Mouse (Mus musculus) MN1 (cell line): ENCODE data around the gene Dnah12.
"Not testable (repeated sequence)": the region's sequence is repeated elsewhere in the genome, so short reads cannot be mapped to it uniquely, and the experiment has no call there.

Source experiments
- DNase-seq: peaks from one replicate; pipeline ENCODE4 v3.0.0-alpha.2; 2016; ENCODE audit warnings: low spot score

Gene Dnah12

DNA sequence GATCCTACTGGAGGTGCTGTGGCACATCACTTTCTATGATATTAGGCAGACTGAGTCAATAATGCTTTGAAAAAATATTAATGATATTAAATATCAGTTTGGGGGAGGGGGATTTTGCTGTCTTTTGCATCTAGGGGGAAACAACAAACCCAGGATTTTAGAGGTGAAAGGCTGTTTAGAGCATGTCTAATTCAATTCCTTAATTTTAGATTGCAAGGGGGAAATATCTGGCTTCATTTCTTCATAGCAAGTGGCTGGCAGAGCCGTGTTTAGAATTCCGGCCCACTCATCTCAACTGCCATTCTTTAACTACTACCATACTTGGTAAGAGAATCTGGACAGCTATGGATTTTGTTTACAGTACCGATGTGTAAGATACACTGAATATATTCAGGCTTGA lies at the start of gene Dnah12:
Gene Dnah12, plus strand, starts transcription at position 301 of the 400 bp plus-strand sequence.
- DNase-seq, result no peak

DNA sequence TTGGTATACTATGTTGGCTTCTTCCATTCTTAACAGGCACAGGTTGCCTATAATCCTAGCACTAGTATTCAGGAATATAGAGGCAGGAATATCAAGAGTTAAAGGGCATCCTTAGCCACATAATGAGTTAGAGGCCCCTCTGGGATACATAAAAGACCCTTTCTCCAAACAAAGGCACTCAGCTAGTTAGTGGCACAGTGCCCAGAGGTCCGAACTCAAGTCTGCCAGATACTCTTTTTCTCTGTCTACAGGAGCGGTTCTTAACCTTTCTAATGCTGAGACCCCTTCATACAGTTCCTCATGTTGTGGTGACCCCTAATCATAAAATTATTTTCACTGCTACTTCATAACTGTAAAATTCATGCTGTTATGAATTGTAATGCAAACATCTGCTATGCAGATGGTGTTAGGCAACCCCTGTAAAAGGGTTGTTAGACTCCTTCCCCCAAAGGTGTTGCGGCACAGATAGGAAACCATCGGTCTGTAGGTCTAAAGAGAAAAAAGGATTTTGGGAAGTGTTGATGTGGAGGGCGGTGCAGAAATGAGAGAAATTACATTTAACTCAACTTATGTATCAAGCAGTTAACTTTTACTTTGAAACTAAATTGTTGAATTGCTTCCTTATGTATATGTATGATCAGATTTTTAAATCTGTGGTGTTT lies 47.0 kb upstream of the Dnah12 start:
- DNase-seq, result no peak

DNA sequence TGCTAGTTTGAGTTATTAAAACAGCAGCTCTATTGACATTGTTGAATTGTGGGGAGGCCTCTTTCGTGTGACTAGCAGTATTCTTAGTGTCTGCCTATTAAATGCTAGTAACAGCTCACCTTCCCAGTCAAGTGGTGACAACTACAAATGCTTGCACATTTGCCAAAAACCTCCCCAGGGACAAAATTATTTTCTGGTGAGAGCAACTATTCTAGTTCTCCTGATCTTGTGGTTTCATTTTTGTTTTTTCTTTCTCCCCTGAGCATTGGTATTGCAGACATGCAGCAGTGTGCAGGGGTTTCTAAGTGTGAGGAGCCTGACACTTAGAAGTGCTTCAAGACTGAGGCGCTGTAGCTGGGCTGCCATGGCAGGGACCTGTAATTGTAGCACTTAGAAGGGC lies 45.3 kb upstream of the Dnah12 start:
- no peak for DNase-seq

DNA sequence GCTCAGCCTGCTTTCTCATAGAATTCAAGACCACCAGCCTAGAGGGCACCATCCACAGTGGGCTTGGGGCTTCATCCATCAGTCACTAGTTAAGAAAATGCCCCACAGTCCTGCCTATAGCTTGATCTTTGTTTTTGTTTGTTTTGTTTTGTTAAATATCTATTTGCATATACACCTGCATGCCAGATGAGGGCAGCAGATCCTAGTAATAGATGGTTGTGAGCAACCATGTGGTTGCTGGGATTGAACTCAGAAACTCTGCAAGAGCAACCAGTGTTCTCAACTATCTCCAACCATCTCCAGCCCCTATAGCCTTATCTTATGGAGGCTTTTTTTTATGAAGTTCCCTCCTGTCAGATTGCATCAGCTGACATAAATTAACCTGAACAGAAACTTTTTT lies 41.2 kb upstream of the Dnah12 start:
- peak; percentile 38 for DNase-seq

DNA sequence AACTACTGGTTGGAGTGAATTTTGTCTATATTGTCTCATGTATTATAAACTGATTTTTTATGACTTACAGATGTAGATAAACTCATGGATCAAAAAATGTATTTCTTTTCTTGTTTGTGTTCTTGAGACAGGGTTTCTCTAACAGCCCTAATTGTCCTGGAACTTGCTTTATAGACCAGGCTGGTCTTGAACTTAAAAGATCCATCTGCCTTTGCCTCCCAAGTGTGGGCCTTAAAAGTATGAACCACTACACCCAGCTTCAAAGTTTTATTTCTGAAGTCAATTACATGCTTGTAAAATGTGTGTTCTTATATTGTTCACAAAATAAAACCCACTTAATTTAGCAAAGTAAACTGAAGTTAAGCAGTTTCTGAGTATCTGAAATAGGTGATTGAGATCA lies 34.9 kb upstream of the Dnah12 start:
- DNase-seq, result no peak

DNA sequence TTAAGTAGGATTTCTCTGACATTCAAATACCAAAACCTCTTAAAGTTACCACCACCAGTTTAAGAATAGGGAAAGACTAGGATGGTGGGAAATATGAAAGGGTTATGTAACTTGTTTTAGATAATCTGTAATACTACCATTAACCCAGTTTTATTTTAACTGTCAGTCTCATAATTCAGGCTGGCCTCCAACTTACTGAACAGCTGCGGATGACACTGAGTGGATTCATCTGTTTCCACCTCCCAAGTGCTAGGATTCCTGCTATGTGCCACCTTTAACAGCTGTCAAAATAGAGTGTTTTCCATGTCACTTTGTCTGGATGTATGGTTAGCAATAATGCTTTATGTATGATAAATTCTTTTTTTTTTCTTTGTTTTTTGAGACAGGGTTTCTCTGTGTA lies 32.8 kb upstream of the Dnah12 start:
- no peak for DNase-seq

DNA sequence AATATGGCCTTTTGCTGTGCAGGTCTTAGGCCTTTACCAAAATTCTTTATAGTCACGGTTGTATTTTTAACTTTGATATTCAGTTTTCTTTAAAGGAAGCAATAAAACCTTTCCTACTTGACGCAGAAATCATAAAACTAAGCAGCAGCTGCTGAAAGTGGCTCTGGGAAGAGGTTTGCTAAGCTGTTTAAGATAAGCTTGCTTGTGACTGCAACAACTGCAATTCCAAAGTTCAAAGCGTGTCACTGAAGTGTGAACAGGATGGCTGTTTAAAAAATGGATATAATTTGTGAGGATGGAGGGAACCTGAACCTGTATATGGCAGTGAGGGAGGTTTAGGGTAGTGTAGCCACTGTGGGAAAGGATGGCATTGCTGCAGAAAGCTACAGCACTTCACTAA lies 31.1 kb upstream of the Dnah12 start:
- DNase-seq, result no peak

DNA sequence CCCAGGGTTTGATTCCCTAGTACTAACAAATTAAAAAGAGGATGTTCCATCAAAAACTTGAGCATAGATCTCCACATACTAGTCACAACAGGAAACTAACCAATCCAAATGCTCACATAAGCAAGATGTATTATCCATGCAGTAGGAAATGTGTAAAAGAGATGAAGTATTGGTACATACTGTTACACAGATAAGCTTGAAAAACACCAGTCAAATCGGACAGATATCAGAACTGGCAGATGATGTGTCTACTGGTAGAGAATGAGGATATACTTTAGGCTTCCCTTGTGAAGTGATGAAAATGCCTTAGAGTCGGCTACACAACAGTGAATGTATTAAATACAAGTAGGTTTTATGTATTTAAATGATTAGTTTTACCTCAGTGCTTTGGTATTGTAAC lies 30.6 kb upstream of the Dnah12 start:
- DNase-seq, result no peak

DNA sequence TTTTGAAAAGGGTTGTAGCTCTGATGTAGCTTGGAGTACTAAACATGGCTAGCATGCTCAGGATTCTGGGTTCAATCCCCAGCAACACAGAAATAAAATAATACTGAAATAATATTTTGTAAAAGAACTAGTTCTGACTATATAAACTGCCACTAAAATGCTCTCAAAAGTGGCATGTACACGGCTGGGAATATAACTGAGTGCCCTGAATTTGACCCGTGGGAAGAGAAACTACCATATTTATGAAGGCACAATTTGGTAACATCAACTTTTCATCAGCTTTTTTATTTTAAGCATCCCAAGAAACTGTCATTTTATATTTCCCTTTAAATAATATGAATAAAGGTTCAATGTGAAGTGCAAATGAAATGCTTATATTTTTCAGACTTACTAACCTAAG lies 29.2 kb upstream of the Dnah12 start:
- no peak for DNase-seq

DNA sequence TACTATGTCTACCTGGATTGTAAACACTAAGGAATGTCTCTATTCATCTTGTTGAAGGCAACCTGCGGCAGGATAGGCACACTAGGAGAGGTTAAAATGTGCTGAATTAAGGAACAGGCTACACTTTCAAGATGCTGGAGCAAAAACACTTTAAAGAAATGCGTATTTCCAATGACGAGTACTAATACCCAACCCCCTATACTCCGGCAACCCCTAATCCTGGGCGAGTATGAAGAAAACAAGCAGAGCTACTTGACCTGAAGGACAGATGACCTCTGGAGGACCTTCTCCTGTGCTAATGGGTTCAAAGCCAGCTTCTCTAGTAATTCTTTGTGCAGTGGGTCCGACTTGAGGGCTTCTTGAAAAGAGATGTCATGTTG lies 25.1 kb upstream of the Dnah12 start:
- DNase-seq, result no peak

DNA sequence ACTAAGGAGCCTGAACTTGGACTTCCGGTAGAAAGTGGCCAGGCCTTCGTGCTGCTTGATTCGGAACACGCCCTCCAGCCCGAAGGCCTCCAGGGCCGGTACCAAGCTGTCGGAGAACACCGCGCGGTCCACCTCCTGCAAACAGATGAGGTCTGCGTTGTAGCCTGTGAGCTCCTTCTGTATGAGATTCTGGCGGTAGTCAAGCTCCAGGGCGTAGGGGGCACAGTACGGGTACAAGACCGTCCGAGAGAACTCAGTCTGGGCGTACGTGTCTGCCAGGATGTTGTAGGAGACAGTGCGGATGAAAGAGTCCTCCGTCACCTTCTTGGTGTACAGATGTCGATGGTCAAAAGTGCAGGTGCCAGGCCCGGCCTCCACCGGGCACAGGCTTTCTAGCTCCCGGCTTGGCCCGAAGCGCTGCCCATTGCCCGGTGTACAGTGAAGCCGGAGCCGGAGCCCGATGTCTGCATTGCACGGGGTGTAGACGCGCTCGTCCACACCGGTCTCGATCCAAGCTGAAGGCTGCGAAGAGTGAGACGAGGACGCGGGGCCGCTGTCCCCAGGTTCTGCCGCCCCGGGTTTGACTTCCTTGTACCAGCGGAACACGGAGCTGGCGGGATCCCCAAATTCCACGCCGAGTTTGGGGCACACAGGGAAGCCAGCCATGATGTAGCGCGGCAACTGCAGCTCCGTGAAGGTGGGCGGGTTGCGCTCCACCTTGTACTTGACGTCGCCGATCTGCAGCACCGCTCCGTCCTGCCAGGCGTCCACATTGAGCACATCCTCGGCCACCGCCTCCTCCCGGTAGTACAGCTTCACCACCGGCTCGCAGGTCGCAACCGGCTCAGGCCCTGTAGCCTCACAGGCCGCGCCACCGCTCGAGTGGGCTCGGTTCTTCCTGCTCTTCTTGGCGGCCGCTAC lies 24.4 kb upstream of the Dnah12 start:
- DNase-seq, result peak; percentile 64

DNA sequence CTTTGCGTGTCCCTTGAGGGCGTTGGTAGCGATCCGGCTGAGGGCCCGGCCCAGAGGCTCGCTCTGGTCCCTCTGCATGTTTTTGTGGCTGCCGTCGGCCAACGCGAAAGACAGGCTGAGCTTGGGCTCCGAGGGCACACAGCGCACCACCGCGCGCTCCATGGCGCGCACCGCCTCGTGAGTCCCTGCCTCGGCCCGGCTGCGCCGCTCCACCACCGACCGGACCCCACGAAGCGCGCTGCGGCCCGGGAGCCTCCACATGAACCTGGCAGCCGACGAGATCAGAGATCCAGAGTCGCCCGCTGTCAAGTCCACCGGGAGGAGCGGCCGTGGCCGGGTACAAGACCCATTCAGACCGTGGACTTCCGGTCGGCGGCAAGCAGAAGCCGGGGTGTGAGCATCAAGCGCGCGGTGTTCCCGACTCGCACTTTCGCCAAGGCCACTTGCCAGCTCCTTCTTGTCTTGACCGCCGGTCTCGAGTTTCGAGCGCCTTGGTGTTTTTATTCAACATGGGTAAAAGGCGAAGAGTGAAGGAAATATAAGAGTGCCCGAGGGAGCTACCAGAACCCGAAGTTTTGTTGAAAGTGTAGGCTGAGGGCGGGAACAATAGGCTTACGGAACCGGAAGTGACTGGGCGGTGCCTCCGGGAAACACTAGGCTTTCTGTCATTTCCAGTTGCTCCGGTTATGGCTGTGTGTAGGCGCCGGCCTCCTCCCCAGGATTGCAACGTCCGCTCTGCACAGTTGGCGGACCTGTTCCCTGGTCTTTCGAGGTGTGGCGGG lies 23.6 kb upstream of the Dnah12 start, which contains the start of gene Pde12:
Gene Pde12, minus strand, starts transcription at position 592 of the 782 bp plus-strand sequence.
- peak; percentile 91 for DNase-seq

DNA sequence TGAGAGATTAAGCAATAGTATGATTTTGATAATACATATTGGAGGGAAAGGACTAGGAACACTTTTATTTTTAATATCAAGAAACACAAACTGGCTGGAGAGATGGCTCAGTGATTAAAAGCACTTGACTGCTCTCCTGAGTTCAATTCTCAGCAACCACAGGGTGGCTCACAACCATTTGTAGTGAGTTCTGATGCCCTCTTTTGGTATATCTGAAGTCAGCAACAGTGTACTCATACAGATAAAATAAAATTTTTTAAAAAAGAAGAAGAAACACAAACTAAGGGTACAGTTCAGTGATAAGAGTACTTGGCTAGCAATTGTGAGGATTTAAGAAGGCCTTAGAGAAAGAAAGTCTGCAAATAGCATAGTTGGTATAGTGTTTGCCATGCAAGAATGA lies 22.1 kb upstream of the Dnah12 start:
- DNase-seq, result no peak

DNA sequence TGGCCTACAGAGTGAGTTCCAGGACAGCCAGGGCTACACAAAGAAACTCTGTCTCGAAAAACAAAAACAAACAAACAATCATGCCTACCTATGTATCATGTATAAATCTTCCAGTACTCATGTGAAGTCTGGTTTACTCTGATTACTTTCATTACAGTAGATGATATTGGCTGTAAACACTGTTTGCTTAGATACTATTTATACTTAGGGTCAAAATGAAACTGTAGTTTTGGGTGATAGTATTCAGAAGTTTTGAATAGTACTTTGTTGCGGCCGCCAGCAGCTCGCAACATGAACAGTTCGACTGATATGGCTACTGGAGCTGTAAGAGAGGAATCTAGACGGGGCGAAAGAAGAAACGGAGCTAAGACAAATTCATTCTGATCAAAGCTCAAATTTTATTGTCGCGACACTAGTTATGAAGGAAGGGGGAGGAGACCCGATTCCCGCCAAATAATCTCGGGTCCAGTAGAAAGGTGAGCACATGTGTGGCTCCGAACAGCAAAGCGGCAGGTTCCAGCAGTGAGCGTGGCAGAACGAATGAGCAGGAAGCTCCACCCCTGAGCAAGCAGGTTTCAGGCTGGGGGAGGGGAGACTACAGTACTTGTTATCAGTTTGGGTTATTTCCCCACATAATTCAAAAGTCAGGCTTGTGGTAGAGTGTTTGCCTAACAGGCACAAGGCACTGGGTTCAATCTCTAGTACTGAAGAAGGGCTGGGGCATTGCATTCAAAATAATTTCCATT lies 21.0 kb upstream of the Dnah12 start:
- not testable (repeated sequence) for DNase-seq

DNA sequence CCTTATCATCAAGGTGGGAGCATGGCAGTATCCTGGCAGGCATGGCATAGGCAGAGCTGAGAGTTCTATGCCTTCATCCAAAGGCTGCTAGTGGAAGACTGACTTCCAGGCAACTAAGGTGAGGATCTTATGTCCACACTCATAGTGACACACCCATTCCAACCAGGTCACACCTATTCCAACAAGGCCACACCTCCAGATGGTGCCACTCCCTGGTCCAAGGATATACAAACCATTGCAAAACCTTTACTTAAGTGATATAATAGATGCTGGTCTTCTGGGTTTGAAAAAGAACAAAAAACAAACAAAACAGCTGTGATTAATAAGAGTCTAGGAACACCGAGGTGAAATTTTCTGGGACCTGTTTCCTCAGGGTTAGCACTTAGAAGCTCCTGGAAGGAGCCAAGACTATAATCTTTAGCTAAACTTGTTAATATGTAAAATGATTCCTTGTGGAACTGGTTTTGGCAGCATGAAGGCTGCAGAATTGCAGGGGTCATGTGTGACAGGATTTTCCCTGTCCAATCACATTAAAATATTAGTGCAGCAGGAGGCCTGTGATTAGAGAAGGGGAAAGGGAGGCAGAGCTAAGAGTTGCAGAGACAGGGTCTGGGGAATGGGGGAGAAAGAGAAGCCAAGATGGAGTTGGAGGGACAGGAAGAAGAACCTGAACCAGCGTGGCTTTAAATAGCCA lies 18.5 kb upstream of the Dnah12 start:
- DNase-seq, result not testable (repeated sequence)

DNA sequence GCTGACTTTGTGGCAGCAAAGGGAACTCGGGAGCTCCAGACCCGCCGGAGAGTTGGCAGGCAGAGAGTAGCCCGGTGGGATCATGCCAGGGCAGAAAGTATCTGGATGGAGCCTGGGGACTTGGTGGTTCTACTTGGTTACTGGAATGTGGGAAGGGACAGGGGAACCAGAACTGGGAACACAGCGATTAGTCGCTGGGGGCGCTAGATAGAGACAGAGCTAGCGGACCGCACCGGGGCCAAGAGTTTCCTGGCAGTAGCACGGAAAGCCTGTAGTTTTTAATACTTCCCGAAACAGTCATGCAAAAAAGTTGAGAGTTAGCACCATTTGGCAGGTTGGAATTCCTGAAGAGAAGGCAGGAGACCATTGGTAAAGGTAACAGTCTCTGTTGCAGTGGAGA lies 17.7 kb upstream of the Dnah12 start:
- no peak for DNase-seq

DNA sequence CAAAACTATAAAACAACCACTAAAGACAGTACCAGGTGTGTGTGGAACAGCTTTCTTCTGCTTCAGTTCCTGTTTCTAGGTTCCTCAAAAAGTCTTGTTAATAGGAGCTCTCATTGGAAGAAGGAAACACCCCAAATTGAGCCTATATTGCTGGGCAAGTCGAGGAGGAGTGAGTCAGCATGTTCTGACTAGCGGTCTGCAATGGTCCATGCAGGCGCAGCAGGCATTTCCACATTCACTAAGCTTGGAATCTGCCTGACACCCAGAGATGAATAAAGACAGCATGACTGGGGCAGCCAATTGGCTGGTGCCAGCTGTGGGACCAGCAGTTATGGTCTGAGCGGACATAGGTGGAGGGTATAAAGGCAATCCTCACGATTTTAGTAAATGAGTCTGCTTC lies 17.3 kb upstream of the Dnah12 start:
- no peak for DNase-seq

DNA sequence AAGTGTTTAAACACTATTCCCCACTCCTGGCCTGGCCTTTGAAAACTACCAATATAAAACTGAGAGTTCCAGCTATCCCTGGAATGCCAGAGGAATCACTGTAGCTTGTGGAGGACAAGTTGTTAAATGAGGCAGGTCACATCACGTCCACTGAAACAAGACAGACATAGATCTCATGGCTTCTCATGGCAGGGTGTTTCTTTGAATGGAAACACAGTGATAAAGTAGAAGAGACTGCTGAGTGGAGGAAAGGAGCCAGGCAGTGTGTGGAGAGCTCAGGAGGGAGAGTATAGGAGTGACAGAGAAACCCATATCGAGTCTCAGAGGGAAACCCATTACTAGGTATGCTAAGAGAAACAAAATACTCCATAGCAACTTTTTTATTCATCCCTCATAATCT lies 2.3 kb upstream of the Dnah12 start:
- DNase-seq, result no peak

DNA sequence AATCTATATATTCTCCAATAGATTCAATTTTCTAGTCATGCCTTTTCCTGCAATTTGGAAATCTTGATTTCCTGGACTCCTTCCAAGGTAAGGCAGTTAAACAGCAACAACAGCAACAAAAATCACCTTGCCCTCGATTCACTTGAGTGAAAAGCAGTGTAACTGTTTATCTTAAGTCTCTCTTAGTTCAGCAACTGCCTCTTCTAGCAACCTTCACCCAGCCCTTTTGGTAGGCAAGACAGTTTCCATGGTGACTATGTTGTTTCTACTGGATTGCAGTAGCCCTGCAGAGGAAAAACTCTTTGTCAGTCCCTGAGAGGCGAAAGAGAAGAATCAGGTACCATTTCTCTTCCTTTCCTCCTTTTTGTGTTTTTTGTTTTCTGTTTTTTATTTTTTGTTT lies 1.7 kb upstream of the Dnah12 start:
- DNase-seq, result no peak

DNA sequence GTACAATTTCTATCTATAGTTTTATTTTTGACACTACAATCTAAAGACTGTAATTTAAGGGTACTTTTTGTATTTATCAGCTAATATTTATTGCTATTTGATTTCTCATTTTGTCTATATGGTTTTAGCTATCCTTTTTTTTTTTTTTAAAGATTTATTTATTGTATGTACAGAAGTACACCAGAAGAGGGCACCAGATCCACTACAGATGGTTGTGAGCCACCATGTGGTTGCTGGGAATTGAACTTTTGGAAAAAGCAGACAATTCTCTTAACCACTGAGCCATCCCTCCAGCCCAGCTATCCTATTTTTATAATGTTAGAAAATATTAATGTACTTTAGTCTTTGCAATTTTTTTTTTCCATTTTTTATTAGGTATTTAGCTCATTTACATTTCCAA lies 4.8 kb downstream of the Dnah12 start:
- peak; percentile 14 for DNase-seq

DNA sequence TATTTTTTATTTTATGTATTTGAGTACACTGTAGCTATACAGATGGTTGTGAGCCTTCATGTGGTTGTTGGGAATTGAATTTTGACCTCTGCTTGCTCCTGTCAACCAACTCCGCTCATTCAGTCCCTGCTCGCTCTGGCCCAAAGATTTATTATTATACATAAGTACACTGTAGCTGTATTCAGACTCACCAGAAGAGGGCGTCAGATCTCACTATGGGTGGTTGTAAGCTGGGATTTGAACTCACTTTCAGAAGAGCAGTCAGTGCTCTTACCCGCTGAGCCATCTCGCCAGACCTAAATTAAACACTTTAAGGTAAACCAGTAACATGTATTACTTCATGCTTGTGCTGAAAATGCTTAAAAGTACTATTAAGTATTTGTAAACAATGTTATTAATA lies 12.2 kb downstream of the Dnah12 start:
- DNase-seq, result not testable (repeated sequence)
